Mouse (Mus musculus) spleen, postnatal 36 days (tissue): ENCODE data around the gene Pip5k1c.

Experiments used
- DNase-seq, 2 experiments: peaks; one replicate each; pipeline ENCODE4 v3.0.0; 2022; ENCODE audit warnings: low spot score in 2 of 2, mixed read lengths in 1 of 2

Gene Pip5k1c

DNA sequence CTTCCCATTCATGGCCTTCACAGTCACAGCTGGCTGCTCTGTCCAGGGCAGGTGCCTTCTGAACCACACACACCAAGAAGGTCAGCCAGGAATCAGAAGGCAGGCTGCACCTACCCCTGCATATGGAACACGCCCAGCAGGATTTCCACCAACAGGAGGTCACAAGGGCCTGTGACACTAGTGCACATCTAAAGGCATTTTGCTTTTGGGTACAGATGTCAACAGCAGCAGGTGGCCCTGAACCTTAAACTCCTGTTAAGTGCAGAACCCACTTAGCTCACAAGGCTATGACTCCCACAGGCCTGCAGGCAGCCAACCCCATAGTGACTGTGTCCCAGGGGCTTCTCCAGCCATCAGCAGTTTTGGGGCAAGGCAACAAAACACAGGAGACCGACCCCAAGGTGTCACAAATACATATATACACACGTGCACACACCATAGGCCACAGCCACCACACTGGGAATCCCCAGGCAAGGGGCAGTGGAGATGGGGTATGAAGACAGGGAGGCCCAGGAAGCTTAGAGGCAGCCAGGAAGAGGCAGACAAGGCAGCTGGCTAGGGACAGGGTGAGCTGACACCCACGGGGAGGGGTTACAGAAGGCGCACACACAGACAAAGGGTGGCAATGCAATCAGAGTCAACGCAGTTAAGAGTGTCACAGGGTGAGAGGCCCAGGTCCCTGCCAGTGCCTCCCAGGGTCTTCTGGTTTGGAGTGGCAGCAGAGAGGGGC lies 73.9 kb downstream of the Pip5k1c start:
- DNase-seq = no peak

DNA sequence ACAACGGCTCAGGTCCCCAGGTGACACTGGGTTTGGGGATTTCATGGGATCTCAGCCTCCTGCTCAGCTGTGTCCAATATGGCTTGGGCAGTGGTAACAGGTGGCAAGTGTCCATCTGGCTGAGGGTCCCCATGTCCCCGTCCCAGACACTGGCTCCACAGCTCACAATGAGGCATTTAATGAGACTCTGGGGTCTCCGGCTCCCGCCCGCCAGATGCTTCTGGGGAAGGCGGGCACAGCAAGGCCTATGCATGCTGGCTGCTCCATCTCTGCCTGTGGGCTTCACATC lies 74.4 kb downstream of the Pip5k1c start:
- no peak for DNase-seq
